Mouse (Mus musculus): ENCODE measurements around the gene Parp3. TPM values are rescaled to one million over a fixed set of nuclear protein-coding genes. Genes with fewer than 3 reads are reported as not detected.

The Parp3 gene
- polyA plus RNA-seq, 1 experiment from 2014 or later, result 21.5 TPM

- H3K9me3 ChIP-seq (ENCODE audit: low read length), result no peaks in the 10 kb centered on the region
- no peak overlapping the region for H3K4me2 ChIP-seq (replicated peaks; ENCODE audit: low read depth, low read length)
- H3K27ac ChIP-seq (ENCODE audit: low read length), result no peak overlapping the region
- DNase-seq (ENCODE audit: low spot score) (no peak), ATAC-seq (no peak)
- H3K27me3 ChIP-seq (replicated peaks; ENCODE audit: insufficient read depth, low read length), result 0 out of 2 replicates have a peak, but pooled peaks cover 5% of the 10 kb centered on the region
- TF ChIP-seq CTCF (IDR thresholded peaks at IDR 0.05) (no peak), EP300 (IDR thresholded peaks at IDR 0.05) (no peak)
- WGBS, result 91% methylated on average over 12 of the region's 12 CpGs
- peaks cover 4% of the 10 kb centered on the region for H3K4me1 ChIP-seq (ENCODE audit: insufficient read depth, low read depth, low read length)
- H3K4me3 ChIP-seq (ENCODE audit: low read depth, low read length), result no peak overlapping the region
- H3K36me3 ChIP-seq (ENCODE audit: insufficient read depth, low read length), result peaks cover 9% of the 10 kb centered on the region
- H3K9ac ChIP-seq (replicated peaks; ENCODE audit: low read depth), result no peak overlapping the region
Observed at GRCm38 (mm10) chr9:106462430-106462800, 14.3 kb downstream of the Parp3 start.

- H3K27ac ChIP-seq (ENCODE audit: low read length), result no peak overlapping the region
- no peak overlapping the region for H3K4me2 ChIP-seq (replicated peaks; ENCODE audit: low read depth, low read length)
- no peak for ATAC-seq
- H3K4me3 ChIP-seq (ENCODE audit: low read depth, low read length), result no peak overlapping the region
- peaks cover 4% of the 10 kb centered on the region for H3K4me1 ChIP-seq (ENCODE audit: insufficient read depth, low read depth, low read length)
- no peak for TF ChIP-seq EP300 (IDR thresholded peaks at IDR 0.05)
- TF ChIP-seq CTCF (IDR thresholded peaks at IDR 0.05), result no peak
- H3K36me3 ChIP-seq (ENCODE audit: insufficient read depth, low read length), result peaks cover 9% of the 10 kb centered on the region
- no peak overlapping the region for H3K9ac ChIP-seq (replicated peaks; ENCODE audit: low read depth)
- H3K27me3 ChIP-seq (replicated peaks; ENCODE audit: insufficient read depth, low read length), result 0 out of 2 replicates have a peak, but pooled peaks cover 5% of the 10 kb centered on the region
- no peak for DNase-seq (ENCODE audit: low spot score)
- WGBS, result 85% methylated on average over 16 of the region's 16 CpGs
- no peaks in the 10 kb centered on the region for H3K9me3 ChIP-seq (ENCODE audit: low read length)
Observed at GRCm38 (mm10) chr9:106461641-106462429, 14.9 kb downstream of the Parp3 start.

GRCm38 (mm10) chr9:106461026-106461415, 15.7 kb downstream of the Parp3 start:
- no peak overlapping the region for H3K9ac ChIP-seq (replicated peaks; ENCODE audit: low read depth)
- no peaks in the 10 kb centered on the region for H3K9me3 ChIP-seq (ENCODE audit: low read length)
- WGBS, result 83% methylated on average over 9 of the region's 9 CpGs
- H3K27me3 ChIP-seq (replicated peaks; ENCODE audit: insufficient read depth, low read length), result 0 out of 2 replicates have a peak, but pooled peaks cover 5% of the 10 kb centered on the region
- H3K4me2 ChIP-seq (replicated peaks; ENCODE audit: low read depth, low read length), result no peak overlapping the region
- peaks cover 4% of the 10 kb centered on the region for H3K4me1 ChIP-seq (ENCODE audit: insufficient read depth, low read depth, low read length)
- DNase-seq (ENCODE audit: low spot score), result no peak
- no peak overlapping the region for H3K27ac ChIP-seq (ENCODE audit: low read length)
- H3K36me3 ChIP-seq (ENCODE audit: insufficient read depth, low read length), result peaks cover 9% of the 10 kb centered on the region
- no peak overlapping the region for H3K4me3 ChIP-seq (ENCODE audit: low read depth, low read length)
- no peak for TF ChIP-seq EP300 (IDR thresholded peaks at IDR 0.05)
- no peak for TF ChIP-seq CTCF (IDR thresholded peaks at IDR 0.05)
- no peak for ATAC-seq

- H3K4me1 ChIP-seq (ENCODE audit: insufficient read depth, low read depth, low read length), result peaks cover 4% of the 10 kb centered on the region
- WGBS, result 76% methylated on average over 18 of the region's 18 CpGs
- H3K4me2 ChIP-seq (replicated peaks; ENCODE audit: low read depth, low read length), result no peak overlapping the region
- no peak overlapping the region for H3K27ac ChIP-seq (ENCODE audit: low read length)
- no peaks in the 10 kb centered on the region for H3K9me3 ChIP-seq (ENCODE audit: low read length)
- ATAC-seq (no peak), DNase-seq (ENCODE audit: low spot score) (no peak)
- H3K36me3 ChIP-seq (ENCODE audit: insufficient read depth, low read length), result peaks cover 9% of the 10 kb centered on the region
- no peak for TF ChIP-seq CTCF (IDR thresholded peaks at IDR 0.05)
- no peak for TF ChIP-seq EP300 (IDR thresholded peaks at IDR 0.05)
- H3K9ac ChIP-seq (replicated peaks; ENCODE audit: low read depth), result no peak overlapping the region
- 0 out of 2 replicates have a peak, but pooled peaks cover 5% of the 10 kb centered on the region for H3K27me3 ChIP-seq (replicated peaks; ENCODE audit: insufficient read depth, low read length)
- no peak overlapping the region for H3K4me3 ChIP-seq (ENCODE audit: low read depth, low read length)
Observed at GRCm38 (mm10) chr9:106460401-106461025, 16.2 kb downstream of the Parp3 start.

- TF ChIP-seq EP300 (IDR thresholded peaks at IDR 0.05), result no peak
- TF ChIP-seq CTCF (IDR thresholded peaks at IDR 0.05), result no peak
- 70% methylated on average over 15 of the region's 15 CpGs for WGBS
- Histone ChIP-seq H3K9me3 (ENCODE audit: low read length) (no peaks in the 10 kb centered on the region), H3K4me2 (replicated peaks; ENCODE audit: low read depth, low read length) (no peak overlapping the region), H3K27ac (ENCODE audit: low read length) (no peak overlapping the region), H3K9ac (replicated peaks; ENCODE audit: low read depth) (no peak overlapping the region), H3K4me1 (ENCODE audit: insufficient read depth, low read depth, low read length) (peaks cover 6% of the 10 kb centered on the region), H3K4me3 (ENCODE audit: low read depth, low read length) (no peak overlapping the region), H3K36me3 (ENCODE audit: insufficient read depth, low read length) (peaks cover 9% of the 10 kb centered on the region), H3K27me3 (replicated peaks; ENCODE audit: insufficient read depth, low read length) (0 out of 2 replicates have a peak, but pooled peaks cover 4% of the 10 kb centered on the region)
- ATAC-seq, result no peak
- no peak for DNase-seq (ENCODE audit: low spot score)
Observed at GRCm38 (mm10) chr9:106459946-106460345, 16.8 kb downstream of the Parp3 start.

- no peaks in the 10 kb centered on the region for H3K9me3 ChIP-seq (ENCODE audit: low read length)
- H3K27me3 ChIP-seq (replicated peaks; ENCODE audit: insufficient read depth, low read length), result no peaks in the 10 kb centered on the region
- 75% methylated on average over 5 of the region's 5 CpGs for WGBS
- ATAC-seq (no peak), DNase-seq (ENCODE audit: low spot score) (no peak)
- H3K9ac ChIP-seq (replicated peaks; ENCODE audit: low read depth), result no peak overlapping the region
- H3K27ac ChIP-seq (ENCODE audit: low read length), result no peak overlapping the region
- no peak overlapping the region for H3K4me3 ChIP-seq (ENCODE audit: low read depth, low read length)
- peaks cover 9% of the 10 kb centered on the region; the same call in 1 of the 2 replicates for H3K4me1 ChIP-seq (ENCODE audit: insufficient read depth, low read depth, low read length)
- no peak overlapping the region for H3K4me2 ChIP-seq (replicated peaks; ENCODE audit: low read depth, low read length)
- H3K36me3 ChIP-seq (ENCODE audit: insufficient read depth, low read length), result peaks cover 3% of the 10 kb centered on the region; the same call in 1 of the 2 replicates
- TF ChIP-seq EP300 (IDR thresholded peaks at IDR 0.05), result no peak
- TF ChIP-seq CTCF (IDR thresholded peaks at IDR 0.05), result no peak
Observed at GRCm38 (mm10) chr9:106457920-106458319, 18.8 kb downstream of the Parp3 start.

Measured in lung, postnatal 0 days (tissue).